Comparison of ENCODE assay signal across 18 mouse cellular contexts in the genomic region with DNA sequence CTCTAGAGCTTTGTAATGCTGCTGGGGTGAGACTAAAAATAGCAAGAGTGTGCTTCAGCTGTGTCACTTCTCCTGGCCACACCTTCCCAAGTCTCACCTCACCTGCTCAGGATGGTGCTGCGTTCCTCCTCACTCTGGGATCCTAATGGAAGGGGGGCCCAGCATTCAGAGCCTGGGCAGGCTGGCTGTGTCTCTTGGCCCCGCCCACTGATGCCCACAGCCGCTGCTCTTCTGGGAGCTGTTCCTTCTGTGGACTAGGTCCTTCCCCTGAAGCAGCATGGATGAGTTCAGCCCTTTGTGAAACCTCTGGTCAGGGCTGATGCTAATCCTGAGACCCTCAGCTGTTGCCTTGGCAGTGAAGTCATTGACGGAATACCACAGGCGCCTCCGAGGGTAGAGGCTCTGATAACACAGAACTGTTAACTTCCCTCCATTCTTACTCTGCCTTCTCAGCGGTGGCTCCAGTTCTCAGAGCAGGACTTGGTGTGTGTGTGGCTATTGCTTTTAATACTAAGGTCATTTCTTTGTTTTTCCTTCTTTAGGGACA. TPM values are rescaled to one million over a fixed set of nuclear protein-coding genes. Genes with fewer than 3 reads are reported as not detected.
"Had no signal": no experiment of that assay in that cellular context is flagged by ENCODE, and none has a peak within 500 bp of the region (broad histone marks: within the 10 kb centered on the region; RNA-seq: fewer than 3 reads in every experiment).

No protein-coding gene starts in this region.

- H3K27ac ChIP-seq: lung, embryonic 15.5 days; macrophage; midbrain, embryonic 13.5 days; midbrain, embryonic 15.5 days; neural tube, embryonic 12.5 days; stomach, embryonic 15.5 days; stomach, postnatal 0 days had no signal

- H3K9me3 ChIP-seq: lung, embryonic 15.5 days; midbrain, embryonic 13.5 days; midbrain, embryonic 15.5 days; neural tube, embryonic 12.5 days; stomach, embryonic 15.5 days had no signal

- H3K4me2 ChIP-seq: lung, embryonic 15.5 days; midbrain, embryonic 11.5 days; midbrain, embryonic 13.5 days; midbrain, embryonic 15.5 days; neural tube, embryonic 12.5 days; stomach, embryonic 15.5 days had no signal

- H3K27me3 ChIP-seq: lung, embryonic 15.5 days; stomach, embryonic 15.5 days had no signal

- DNase-seq: lung, adult 2 months; lung, postnatal 14 days; lung, postnatal 36 days; right cerebral cortex, postnatal 14 days; thymus, adult 18-20 months; thymus, postnatal 14 days; thymus, postnatal 36 days had no signal

- H3K9ac ChIP-seq: lung, embryonic 15.5 days; midbrain, embryonic 13.5 days; midbrain, embryonic 15.5 days; neural tube, embryonic 12.5 days; stomach, embryonic 15.5 days had no signal

- H3K4me3 ChIP-seq: lung, embryonic 15.5 days; midbrain, embryonic 13.5 days; midbrain, embryonic 15.5 days; neural tube, embryonic 12.5 days; stomach, embryonic 15.5 days had no signal

- ATAC-seq: lung, postnatal 0 days; midbrain, embryonic 13.5 days; midbrain, embryonic 15.5 days had no signal

RNA-seq across cellular contexts. Expression of a gene that starts 37.3 kb away (rescaled TPM):
- total RNA-seq: megakaryocyte progenitor cell, adult 5-6 weeks had no signal
- polyA plus RNA-seq: liver, embryonic 16.5 days; lung, postnatal 0 days; macrophage had no signal
